Mouse (Mus musculus): ENCODE results near the gene Ano10. TPM values are rescaled to one million over a fixed set of nuclear protein-coding genes. Genes with fewer than 3 reads are reported as not detected.

Ano10 gene
- total and polyA plus RNA-seq, 2 experiments from 2014 or later: 34.5 to 48.6 TPM

DNA sequence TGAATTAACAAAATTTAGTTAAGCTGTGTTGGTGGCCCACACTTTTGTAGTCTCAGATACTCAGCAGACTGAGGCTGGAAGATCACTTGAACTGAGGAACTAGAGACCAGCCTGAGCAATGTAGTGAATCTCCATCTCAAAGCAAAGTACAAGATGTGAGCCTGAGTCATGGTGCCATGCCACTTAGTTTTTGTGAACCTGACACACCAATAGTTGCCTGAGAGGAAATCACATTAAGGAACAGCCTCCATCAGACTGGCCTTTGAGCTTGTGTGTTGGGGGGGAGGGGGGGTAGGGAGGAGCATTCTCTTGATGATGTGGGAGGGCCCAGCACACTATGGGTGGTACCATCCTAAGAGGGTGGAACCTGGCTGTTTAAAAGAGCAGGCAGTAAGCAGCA is 1.2 kb upstream of the Ano10 start:
- Histone ChIP-seq H3K4me1 (ENCODE audit: insufficient read depth, low read length) (peaks cover 6% of the 10 kb centered on the region; the same call in 1 of the 2 replicates), H3K27me3 (ENCODE audit: insufficient read depth, low read length) (no peaks in the 10 kb centered on the region), H3K4me3 (ENCODE audit: low read length) (no peak overlapping the region), H3K9me3 (ENCODE audit: low read length) (no peaks in the 10 kb centered on the region), H3K4me2 (ENCODE audit: low read depth, low read length) (no peak overlapping the region), H3K9ac (replicated peaks; ENCODE audit: low read length) (no peak overlapping the region), H3K36me3 (ENCODE audit: insufficient read depth, low read length) (no peaks in the 10 kb centered on the region), H3K27ac (no peak overlapping the region; the same call in 1 of the 2 replicates)
- TF ChIP-seq CTCF (IDR thresholded peaks at IDR 0.05; ENCODE audit: low read depth): no peak
- DNase-seq (ENCODE audit: low spot score) (no peak), ATAC-seq (no peak)

DNA sequence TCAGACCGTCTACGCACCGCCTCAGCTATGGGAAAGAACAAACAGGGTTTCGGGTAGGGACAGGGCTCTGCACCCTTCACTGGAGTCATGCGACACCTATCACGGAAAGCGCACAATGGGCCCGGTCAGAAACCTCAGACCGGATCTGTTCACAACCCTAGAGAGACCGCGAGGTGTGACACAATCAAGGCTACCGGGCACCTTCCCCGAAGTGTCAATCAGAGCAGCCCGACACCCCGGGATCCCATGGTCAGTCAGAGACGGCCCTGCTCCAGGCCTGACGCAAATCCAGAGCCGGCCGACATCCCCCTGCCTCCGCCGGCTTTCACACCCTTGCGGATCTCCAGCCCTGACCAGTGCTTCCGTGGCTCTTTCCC is 370 bp downstream of the Ano10 start:
- no peak for DNase-seq (ENCODE audit: low spot score)
- under 1% methylated on average over 23 of the region's 23 CpGs for WGBS
- no peaks in the 10 kb centered on the region for H3K9me3 ChIP-seq (ENCODE audit: low read length)
- ATAC-seq: peak; percentile 77
- H3K36me3 ChIP-seq (ENCODE audit: insufficient read depth, low read length): no peaks in the 10 kb centered on the region
- H3K9ac ChIP-seq (replicated peaks; ENCODE audit: low read length): peak overlapping the region; percentile 77
- H3K27ac ChIP-seq: peak overlapping the region; percentile 89
- H3K4me2 ChIP-seq (ENCODE audit: low read depth, low read length): peak overlapping the region; percentile 77
- peak overlapping the region; percentile 85 for H3K4me3 ChIP-seq (ENCODE audit: low read length)
- TF ChIP-seq CTCF (IDR thresholded peaks at IDR 0.05; ENCODE audit: low read depth): no peak
- H3K4me1 ChIP-seq (ENCODE audit: insufficient read depth, low read length): peaks cover 6% of the 10 kb centered on the region; the same call in 1 of the 2 replicates
- no peaks in the 10 kb centered on the region for H3K27me3 ChIP-seq (ENCODE audit: insufficient read depth, low read length)

DNA sequence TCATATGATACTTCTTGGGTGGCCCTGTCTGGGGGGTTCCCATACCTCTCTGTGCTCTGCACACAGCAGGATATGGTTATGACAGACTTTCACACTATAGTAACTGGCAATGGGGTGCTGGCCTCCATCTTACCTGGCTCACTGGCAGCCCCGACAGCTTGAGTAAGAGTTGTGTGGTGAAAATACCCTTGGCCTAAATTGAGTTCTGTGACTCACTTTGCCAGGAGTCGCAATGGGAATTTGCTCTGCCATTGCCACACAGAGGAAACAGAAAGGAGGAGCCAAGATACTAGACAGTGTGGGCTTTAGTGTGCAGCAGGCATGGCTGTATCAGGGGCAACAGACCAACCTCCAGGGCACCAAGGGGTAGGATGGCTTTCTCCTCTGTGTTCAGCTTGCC is 4.0 kb downstream of the Ano10 start:
- no peak for TF ChIP-seq CTCF (IDR thresholded peaks at IDR 0.05; ENCODE audit: low read depth)
- H3K4me2 ChIP-seq (ENCODE audit: low read depth, low read length): no peak overlapping the region
- H3K36me3 ChIP-seq (ENCODE audit: insufficient read depth, low read length): no peaks in the 10 kb centered on the region
- WGBS: 88% methylated on average over 2 of the region's 2 CpGs
- no peak overlapping the region for H3K9ac ChIP-seq (replicated peaks; ENCODE audit: low read length)
- DNase-seq (ENCODE audit: low spot score) (no peak), ATAC-seq (no peak)
- peaks cover 6% of the 10 kb centered on the region for H3K4me1 ChIP-seq (ENCODE audit: insufficient read depth, low read length)
- H3K27ac ChIP-seq: no peak overlapping the region
- no peaks in the 10 kb centered on the region for H3K9me3 ChIP-seq (ENCODE audit: low read length)
- no peaks in the 10 kb centered on the region for H3K27me3 ChIP-seq (ENCODE audit: insufficient read depth, low read length)
- no peak overlapping the region for H3K4me3 ChIP-seq (ENCODE audit: low read length)

DNA sequence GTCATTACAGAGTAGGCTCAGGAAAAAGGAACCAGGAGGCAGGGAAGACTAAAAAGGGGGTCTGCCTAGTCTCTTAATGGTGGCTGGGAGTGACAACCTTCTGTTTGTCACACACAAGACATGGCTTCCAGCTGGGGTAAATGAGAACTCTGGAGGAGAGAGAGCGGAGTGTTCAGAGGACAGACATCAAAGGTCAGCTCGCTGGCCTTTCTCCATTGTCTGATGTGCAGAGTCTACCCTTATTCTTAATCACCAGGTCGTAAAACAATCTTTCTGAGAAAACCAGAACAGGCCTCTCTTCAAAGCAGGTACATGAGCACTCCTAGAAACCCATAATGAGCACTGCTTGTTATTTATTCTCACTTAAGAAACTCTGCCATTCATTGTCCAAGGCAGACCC is 5.8 kb downstream of the Ano10 start:
- Histone ChIP-seq H3K9ac (replicated peaks; ENCODE audit: low read length) (no peak overlapping the region), H3K27me3 (ENCODE audit: insufficient read depth, low read length) (no peaks in the 10 kb centered on the region), H3K4me2 (ENCODE audit: low read depth, low read length) (no peak overlapping the region), H3K4me1 (ENCODE audit: insufficient read depth, low read length) (peaks cover 5% of the 10 kb centered on the region), H3K27ac (no peak overlapping the region), H3K9me3 (ENCODE audit: low read length) (no peaks in the 10 kb centered on the region), H3K4me3 (ENCODE audit: low read length) (no peak overlapping the region), H3K36me3 (ENCODE audit: insufficient read depth, low read length) (no peaks in the 10 kb centered on the region)
- ATAC-seq: no peak
- TF ChIP-seq CTCF (IDR thresholded peaks at IDR 0.05; ENCODE audit: low read depth): no peak
- no peak for DNase-seq (ENCODE audit: low spot score)
- WGBS: 31% methylated on average over 3 of the region's 3 CpGs

DNA sequence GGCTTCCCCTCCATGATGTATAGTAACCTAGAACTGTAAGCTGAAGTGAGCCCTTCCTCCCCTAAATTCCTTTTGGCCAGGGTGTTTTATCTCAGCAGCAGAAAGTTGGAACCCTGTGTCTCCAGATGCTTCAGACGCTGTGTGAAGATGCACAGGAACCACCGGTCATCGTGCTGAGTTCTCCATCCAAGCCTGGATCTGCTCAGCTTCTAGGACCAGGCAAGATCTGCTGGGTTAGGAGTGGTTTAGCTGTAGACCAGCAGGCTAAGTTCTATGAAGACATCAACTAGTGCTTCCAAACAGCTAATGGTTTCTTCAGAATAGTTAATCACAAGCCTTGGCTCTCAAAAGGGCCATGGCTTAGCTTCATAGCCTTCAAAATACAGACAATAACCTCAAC is 6.7 kb downstream of the Ano10 start:
- Histone ChIP-seq H3K4me3 (ENCODE audit: low read length) (no peak overlapping the region), H3K36me3 (ENCODE audit: insufficient read depth, low read length) (no peaks in the 10 kb centered on the region), H3K27me3 (ENCODE audit: insufficient read depth, low read length) (no peaks in the 10 kb centered on the region), H3K9ac (replicated peaks; ENCODE audit: low read length) (no peak overlapping the region), H3K27ac (no peak overlapping the region), H3K4me1 (ENCODE audit: insufficient read depth, low read length) (no peaks in the 10 kb centered on the region; the same call in 1 of the 2 replicates), H3K4me2 (ENCODE audit: low read depth, low read length) (no peak overlapping the region), H3K9me3 (ENCODE audit: low read length) (no peaks in the 10 kb centered on the region)
- DNase-seq (ENCODE audit: low spot score) (no peak), ATAC-seq (no peak)
- no peak for TF ChIP-seq CTCF (IDR thresholded peaks at IDR 0.05; ENCODE audit: low read depth)
- 87% methylated on average over 3 of the region's 3 CpGs for WGBS

DNA sequence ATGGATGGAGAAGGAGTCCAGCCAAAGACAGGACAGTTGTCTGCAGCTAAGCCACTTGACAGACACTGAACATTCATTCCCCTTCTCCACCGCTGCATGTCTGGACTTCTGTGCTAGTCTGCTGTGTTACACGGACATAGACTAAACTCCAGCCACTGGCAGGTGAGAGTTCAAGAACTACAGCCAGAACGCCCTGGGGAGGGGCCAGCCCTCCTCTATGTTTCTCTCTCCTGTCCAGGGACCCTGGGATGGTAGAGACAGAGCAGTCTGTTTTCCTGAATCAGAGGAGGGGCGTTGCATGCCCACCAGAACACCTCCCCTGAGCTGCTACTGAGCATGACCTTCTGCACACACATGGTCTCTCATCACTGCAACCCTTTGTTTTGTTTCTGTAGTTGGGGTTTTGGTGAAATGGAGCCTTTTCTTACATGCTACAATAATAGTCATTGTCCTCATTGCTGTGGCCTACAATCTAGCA is 8.4 kb downstream of the Ano10 start:
- Histone ChIP-seq H3K36me3 (ENCODE audit: insufficient read depth, low read length) (no peaks in the 10 kb centered on the region), H3K27me3 (ENCODE audit: insufficient read depth, low read length) (no peaks in the 10 kb centered on the region), H3K4me3 (ENCODE audit: low read length) (no peak overlapping the region), H3K9ac (replicated peaks; ENCODE audit: low read length) (no peak overlapping the region), H3K27ac (no peak overlapping the region), H3K9me3 (ENCODE audit: low read length) (no peaks in the 10 kb centered on the region), H3K4me2 (ENCODE audit: low read depth, low read length) (no peak overlapping the region), H3K4me1 (ENCODE audit: insufficient read depth, low read length) (no peaks in the 10 kb centered on the region; the same call in 1 of the 2 replicates)
- DNase-seq (ENCODE audit: low spot score) (no peak), ATAC-seq (no peak)
- WGBS: 19% methylated on average over 4 of the region's 4 CpGs
- TF ChIP-seq CTCF (IDR thresholded peaks at IDR 0.05; ENCODE audit: low read depth): no peak

DNA sequence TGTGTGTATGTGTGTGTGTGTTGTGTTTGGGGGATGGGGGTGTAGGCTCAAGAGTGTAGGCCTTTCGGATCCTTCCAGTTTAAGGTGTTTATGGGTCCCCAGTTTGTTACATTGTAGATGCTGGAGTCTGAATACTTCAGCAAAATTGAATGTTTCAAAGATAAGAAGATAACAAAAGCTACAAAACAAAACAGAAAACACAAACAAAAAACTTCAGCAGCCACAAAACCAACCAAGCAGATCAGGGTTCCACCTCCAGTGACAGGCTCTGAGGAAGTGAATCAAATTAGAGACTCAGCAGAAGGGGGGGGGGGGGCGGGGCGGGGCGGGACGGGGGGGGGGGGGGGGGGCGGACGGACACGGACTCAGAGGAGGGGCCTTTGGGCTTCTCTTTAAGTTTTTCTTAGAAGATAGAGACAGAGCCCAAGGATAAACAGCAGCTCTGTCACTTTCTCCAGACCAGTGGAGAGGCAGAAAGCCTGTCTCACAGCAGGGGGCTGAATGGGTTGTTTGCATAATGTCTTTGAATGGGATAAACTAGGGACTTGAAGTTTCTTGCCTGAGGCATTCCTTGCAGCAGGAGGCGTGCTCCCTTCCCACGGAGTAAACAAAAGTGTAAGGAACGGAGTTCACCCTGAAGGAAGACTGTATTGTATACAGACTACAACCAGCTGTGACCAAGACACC is 8.9 kb downstream of the Ano10 start:
- Histone ChIP-seq H3K27me3 (ENCODE audit: insufficient read depth, low read length) (no peaks in the 10 kb centered on the region), H3K27ac (no peak overlapping the region), H3K9me3 (ENCODE audit: low read length) (no peaks in the 10 kb centered on the region), H3K9ac (replicated peaks; ENCODE audit: low read length) (no peak overlapping the region), H3K36me3 (ENCODE audit: insufficient read depth, low read length) (no peaks in the 10 kb centered on the region), H3K4me2 (ENCODE audit: low read depth, low read length) (no peak overlapping the region), H3K4me1 (ENCODE audit: insufficient read depth, low read length) (no peaks in the 10 kb centered on the region; the same call in 1 of the 2 replicates), H3K4me3 (ENCODE audit: low read length) (no peak overlapping the region)
- peak; percentile 60 for DNase-seq (ENCODE audit: low spot score)
- TF ChIP-seq CTCF (IDR thresholded peaks at IDR 0.05; ENCODE audit: low read depth): peak; percentile 47
- no peak for ATAC-seq
- WGBS: 16% methylated on average over 6 of the region's 11 CpGs
